Mouse (Mus musculus): ENCODE results near the gene Ubtd2.
A peak's percentile ranks its signal among the peaks of the same experiment; 100 is the strongest.

Ubtd2 gene

DNA sequence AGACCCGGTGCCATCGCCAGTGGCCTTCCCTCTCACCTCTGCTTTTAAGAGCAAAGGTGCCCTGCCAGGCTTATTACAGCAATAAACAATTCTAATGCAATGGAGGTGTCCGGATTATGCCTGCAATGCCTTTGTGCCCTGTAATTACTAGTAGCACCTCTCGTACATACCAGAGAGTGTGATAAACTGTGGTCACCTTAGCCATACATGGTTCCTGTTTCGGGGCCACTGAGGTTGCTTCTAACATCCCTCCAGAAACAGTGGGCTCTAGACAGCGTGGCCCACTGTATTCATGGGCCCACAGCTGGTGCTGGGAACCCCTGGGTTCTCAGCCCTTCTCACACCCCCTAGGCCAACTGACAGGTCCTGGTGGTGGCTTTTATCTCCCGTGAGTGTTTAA, 27.6 kb upstream of the Ubtd2 start:
- Histone ChIP-seq H3K4me1 (replicated peaks; ENCODE audit: low read depth, low read length) (no peaks in the 10 kb centered on the region), H3K9me3 (ENCODE audit: low read length) (no peaks in the 10 kb centered on the region), H3K4me3 (replicated peaks; ENCODE audit: low read length) (no peak overlapping the region), H3K27me3 (ENCODE audit: insufficient read depth, low read length) (peaks cover 5% of the 10 kb centered on the region; the same call in 1 of the 2 replicates), H3K36me3 (ENCODE audit: insufficient read depth, low read length) (peaks cover 6% of the 10 kb centered on the region; the same call in 1 of the 2 replicates)
- TF ChIP-seq NANOG (IDR thresholded peaks at IDR 0.05; ENCODE audit: borderline replicate concordance, low read length), result no peak
- no peak for TF ChIP-seq CTCF (conservative IDR thresholded peaks at IDR 0.05; ENCODE audit: low read length)
- no peak for TF ChIP-seq POU5F1 (IDR thresholded peaks at IDR 0.05; ENCODE audit: borderline replicate concordance, low read length)

DNA sequence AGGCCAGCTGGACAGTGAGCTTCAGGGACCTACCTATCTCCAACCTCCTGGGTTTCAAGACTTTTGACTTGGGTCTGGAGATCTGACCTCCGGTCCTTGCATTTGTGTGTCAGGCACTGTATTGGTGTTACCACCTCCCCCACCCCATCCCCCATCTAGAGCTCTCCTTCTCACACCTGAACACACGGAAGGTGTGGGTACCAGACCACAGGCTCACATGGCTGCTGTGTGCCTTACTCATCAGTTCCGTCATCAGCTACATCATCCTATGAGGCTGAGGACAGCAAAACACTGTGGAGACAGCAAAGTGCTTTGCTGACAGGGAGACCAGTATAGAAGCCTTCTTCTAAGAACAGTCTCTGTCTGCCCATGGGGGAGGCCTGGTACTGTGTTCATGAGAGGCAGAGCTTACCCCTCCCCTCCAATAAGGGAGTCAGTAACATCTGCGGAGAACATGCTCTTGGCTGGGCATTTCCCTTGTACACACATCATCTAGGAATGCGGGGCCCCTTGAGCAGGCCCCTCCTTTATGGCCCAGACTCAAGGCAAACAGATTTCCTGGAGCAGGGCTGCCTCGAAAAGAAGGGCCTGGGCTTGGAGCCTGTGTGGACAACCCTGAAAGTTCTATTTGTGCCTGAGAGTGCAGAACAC, 19.6 kb upstream of the Ubtd2 start:
- H3K27me3 ChIP-seq (ENCODE audit: insufficient read depth, low read length), result no peaks in the 10 kb centered on the region
- no peaks in the 10 kb centered on the region for H3K4me1 ChIP-seq (replicated peaks; ENCODE audit: low read depth, low read length)
- H3K9me3 ChIP-seq (ENCODE audit: low read length), result no peaks in the 10 kb centered on the region
- H3K36me3 ChIP-seq (ENCODE audit: insufficient read depth, low read length), result no peaks in the 10 kb centered on the region
- H3K4me3 ChIP-seq (replicated peaks; ENCODE audit: low read length), result no peak overlapping the region
- TF ChIP-seq CTCF (conservative IDR thresholded peaks at IDR 0.05; ENCODE audit: low read length), result no peak
- TF ChIP-seq POU5F1 (IDR thresholded peaks at IDR 0.05; ENCODE audit: borderline replicate concordance, low read length), result no peak
- TF ChIP-seq NANOG (IDR thresholded peaks at IDR 0.05; ENCODE audit: borderline replicate concordance, low read length), result no peak

DNA sequence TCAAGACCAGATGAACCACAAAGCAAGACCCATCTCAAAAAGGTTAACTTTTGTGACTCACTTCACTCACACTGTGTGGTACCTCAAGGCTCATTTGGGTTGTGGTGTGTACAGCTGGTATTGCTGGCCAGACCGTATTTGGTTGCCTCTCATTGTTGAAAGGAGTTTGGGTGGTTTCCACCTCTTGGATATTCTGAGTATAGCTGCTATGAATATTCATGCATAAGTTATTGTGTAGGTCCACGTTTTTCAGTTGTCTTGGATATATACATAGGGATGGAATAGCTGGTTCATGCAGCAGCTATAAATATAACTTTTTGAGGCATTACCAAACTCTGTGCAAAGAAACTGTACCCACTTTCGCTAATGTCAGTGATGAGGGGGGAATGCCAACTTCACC, 12.6 kb upstream of the Ubtd2 start:
- H3K9me3 ChIP-seq (ENCODE audit: low read length), result no peaks in the 10 kb centered on the region
- 0 out of 2 replicates have a peak, but pooled peaks cover 3% of the 10 kb centered on the region for H3K4me1 ChIP-seq (replicated peaks; ENCODE audit: low read depth, low read length)
- no peak for TF ChIP-seq NANOG (IDR thresholded peaks at IDR 0.05; ENCODE audit: borderline replicate concordance, low read length)
- TF ChIP-seq POU5F1 (IDR thresholded peaks at IDR 0.05; ENCODE audit: borderline replicate concordance, low read length), result no peak
- TF ChIP-seq CTCF (conservative IDR thresholded peaks at IDR 0.05; ENCODE audit: low read length), result no peak
- H3K36me3 ChIP-seq (ENCODE audit: insufficient read depth, low read length), result no peaks in the 10 kb centered on the region
- H3K27me3 ChIP-seq (ENCODE audit: insufficient read depth, low read length), result no peaks in the 10 kb centered on the region
- no peak overlapping the region for H3K4me3 ChIP-seq (replicated peaks; ENCODE audit: low read length)

DNA sequence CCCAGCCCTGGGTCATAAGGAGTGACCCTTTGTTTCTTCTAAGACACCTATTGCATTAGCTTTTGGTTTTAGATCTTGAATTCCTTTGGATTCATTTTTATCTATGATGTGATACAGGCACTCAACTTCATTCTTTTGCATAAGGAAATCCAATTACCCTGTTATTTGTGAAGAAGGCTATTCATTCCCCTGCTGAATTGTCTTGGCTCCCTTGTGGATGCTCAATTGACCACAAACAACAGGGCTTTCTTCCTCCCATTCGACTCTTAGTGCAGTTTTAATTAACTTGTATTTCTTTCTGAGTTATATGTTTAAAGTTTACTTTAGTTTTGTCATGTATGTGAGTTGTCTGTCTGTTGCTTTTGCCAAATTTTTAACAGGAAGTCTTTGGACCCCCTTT, 10.9 kb upstream of the Ubtd2 start:
- Histone ChIP-seq H3K9me3 (ENCODE audit: low read length) (no peaks in the 10 kb centered on the region), H3K4me1 (replicated peaks; ENCODE audit: low read depth, low read length) (0 out of 2 replicates have a peak, but pooled peaks cover 3% of the 10 kb centered on the region), H3K36me3 (ENCODE audit: insufficient read depth, low read length) (no peaks in the 10 kb centered on the region), H3K4me3 (replicated peaks; ENCODE audit: low read length) (no peak overlapping the region), H3K27me3 (ENCODE audit: insufficient read depth, low read length) (no peaks in the 10 kb centered on the region)
- TF ChIP-seq POU5F1 (IDR thresholded peaks at IDR 0.05; ENCODE audit: borderline replicate concordance, low read length), result no peak
- no peak for TF ChIP-seq NANOG (IDR thresholded peaks at IDR 0.05; ENCODE audit: borderline replicate concordance, low read length)
- no peak for TF ChIP-seq CTCF (conservative IDR thresholded peaks at IDR 0.05; ENCODE audit: low read length)

DNA sequence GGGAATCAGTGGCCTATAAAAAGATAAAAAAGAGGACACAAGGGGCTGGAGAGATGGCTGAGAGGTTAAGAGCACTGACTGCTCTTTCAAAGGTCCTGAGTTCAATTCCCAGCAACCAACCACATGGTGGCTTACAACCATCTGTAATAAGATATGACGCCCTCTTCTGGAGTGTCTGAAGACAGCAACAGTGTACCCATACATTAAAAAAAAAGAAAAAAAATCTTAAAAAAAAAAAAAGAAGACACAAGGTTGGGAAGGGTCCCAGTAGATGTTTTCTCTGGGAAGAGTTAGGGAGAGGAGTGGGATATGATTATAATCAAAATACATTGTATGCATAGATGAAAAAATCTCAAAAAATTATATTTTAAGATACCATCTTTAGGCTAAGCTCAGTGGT, 10.0 kb upstream of the Ubtd2 start:
- TF ChIP-seq NANOG (IDR thresholded peaks at IDR 0.05; ENCODE audit: borderline replicate concordance, low read length), result no peak
- no peak for TF ChIP-seq POU5F1 (IDR thresholded peaks at IDR 0.05; ENCODE audit: borderline replicate concordance, low read length)
- 0 out of 2 replicates have a peak, but pooled peaks have one; percentile 14 for TF ChIP-seq CTCF (conservative IDR thresholded peaks at IDR 0.05; ENCODE audit: low read length)
- Histone ChIP-seq H3K9me3 (ENCODE audit: low read length) (no peaks in the 10 kb centered on the region), H3K4me1 (replicated peaks; ENCODE audit: low read depth, low read length) (0 out of 2 replicates have a peak, but pooled peaks cover 3% of the 10 kb centered on the region), H3K27me3 (ENCODE audit: insufficient read depth, low read length) (no peaks in the 10 kb centered on the region), H3K4me3 (replicated peaks; ENCODE audit: low read length) (no peak overlapping the region), H3K36me3 (ENCODE audit: insufficient read depth, low read length) (no peaks in the 10 kb centered on the region)

DNA sequence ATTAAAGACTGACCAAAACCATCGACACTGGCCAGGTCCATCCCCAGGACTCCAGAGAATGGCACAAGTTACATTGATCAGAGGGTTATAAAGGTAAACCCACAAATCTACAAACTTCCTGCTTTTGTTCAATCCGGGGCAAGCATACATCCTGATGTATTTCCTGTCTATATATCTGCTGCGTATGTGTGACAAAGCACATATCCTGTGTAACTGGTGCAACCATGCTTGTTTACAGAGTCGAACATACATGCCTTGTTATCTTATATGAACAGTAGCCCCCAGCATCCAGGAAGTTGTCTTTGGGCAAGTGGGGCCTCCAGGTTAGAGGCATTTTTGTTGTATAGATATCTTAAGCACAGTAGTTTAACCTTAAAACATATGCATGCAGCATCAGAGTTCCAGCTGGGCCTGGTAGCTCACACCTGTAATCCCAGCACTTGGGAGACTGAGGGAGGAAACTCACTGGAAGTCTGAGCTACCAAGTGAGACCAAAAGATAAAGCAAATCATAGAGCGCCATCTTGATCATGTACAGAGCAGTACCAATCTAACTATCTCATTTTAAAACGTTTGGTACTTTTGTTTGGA, 9.4 kb upstream of the Ubtd2 start:
- TF ChIP-seq CTCF (conservative IDR thresholded peaks at IDR 0.05; ENCODE audit: low read length) (no peak), POU5F1 (IDR thresholded peaks at IDR 0.05; ENCODE audit: borderline replicate concordance, low read length) (no peak), NANOG (IDR thresholded peaks at IDR 0.05; ENCODE audit: borderline replicate concordance, low read length) (no peak)
- Histone ChIP-seq H3K4me1 (replicated peaks; ENCODE audit: low read depth, low read length) (0 out of 2 replicates have a peak, but pooled peaks cover 3% of the 10 kb centered on the region), H3K4me3 (replicated peaks; ENCODE audit: low read length) (no peak overlapping the region), H3K27me3 (ENCODE audit: insufficient read depth, low read length) (no peaks in the 10 kb centered on the region), H3K9me3 (ENCODE audit: low read length) (no peaks in the 10 kb centered on the region), H3K36me3 (ENCODE audit: insufficient read depth, low read length) (no peaks in the 10 kb centered on the region)

DNA sequence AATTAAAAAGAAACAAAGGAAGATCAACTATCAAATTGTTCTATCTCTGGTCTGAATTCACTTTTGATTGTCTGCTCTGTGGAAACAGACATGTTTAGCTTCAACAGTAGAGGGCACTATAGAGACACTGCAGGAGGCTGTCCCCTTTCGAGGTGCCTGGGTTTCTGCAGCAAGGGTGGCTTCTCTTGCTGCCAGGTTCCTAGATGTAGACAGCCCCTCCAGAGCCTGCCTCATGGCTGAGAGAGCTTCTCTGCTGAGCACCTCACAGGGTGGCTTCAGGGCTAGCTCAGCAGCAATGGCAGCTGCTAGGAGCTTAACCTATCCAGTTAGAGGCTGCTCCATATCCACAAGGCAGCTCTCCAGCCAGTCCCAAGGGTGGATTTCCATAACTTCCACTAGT, 5.0 kb upstream of the Ubtd2 start:
- TF ChIP-seq CTCF (conservative IDR thresholded peaks at IDR 0.05; ENCODE audit: low read length) (peak; percentile 72), POU5F1 (IDR thresholded peaks at IDR 0.05; ENCODE audit: borderline replicate concordance, low read length) (no peak)

DNA sequence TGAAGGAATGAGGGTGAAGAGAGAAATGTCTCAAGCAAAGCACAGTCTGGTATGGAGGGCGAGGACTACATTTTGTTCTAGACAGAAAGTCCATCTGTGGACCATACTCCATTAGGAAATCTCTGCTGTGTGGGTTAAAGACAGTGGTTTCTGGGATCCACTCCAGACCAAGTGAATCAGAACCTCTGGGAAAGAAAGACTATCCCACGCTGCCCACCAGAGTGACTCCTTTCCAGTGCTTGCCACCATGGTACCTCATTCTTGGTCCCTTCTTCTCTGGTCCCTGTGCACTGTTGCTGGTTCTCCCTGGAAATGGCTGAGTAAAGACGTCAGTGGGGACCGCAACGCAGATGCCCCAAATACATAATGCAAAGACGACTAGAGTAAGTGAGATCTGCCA, 3.9 kb upstream of the Ubtd2 start:
- H3K27me3 ChIP-seq (ENCODE audit: insufficient read depth, low read length), result peaks cover 23% of the 10 kb centered on the region
- no peaks in the 10 kb centered on the region for H3K9me3 ChIP-seq (ENCODE audit: low read length)
- no peak for TF ChIP-seq POU5F1 (IDR thresholded peaks at IDR 0.05; ENCODE audit: borderline replicate concordance, low read length)
- peaks cover 11% of the 10 kb centered on the region for H3K4me1 ChIP-seq (replicated peaks; ENCODE audit: low read depth, low read length)
- no peaks in the 10 kb centered on the region for H3K36me3 ChIP-seq (ENCODE audit: insufficient read depth, low read length)
- H3K4me3 ChIP-seq (replicated peaks; ENCODE audit: low read length), result no peak overlapping the region

More for the DNA sequence above, 5.0 kb upstream of the Ubtd2 start:
- peaks cover 14% of the 10 kb centered on the region for H3K27me3 ChIP-seq (ENCODE audit: insufficient read depth, low read length)
- no peak overlapping the region for H3K4me3 ChIP-seq (replicated peaks; ENCODE audit: low read length)
- H3K9me3 ChIP-seq (ENCODE audit: low read length), result no peaks in the 10 kb centered on the region
- no peaks in the 10 kb centered on the region for H3K36me3 ChIP-seq (ENCODE audit: insufficient read depth, low read length)
- peaks cover 6% of the 10 kb centered on the region for H3K4me1 ChIP-seq (replicated peaks; ENCODE audit: low read depth, low read length)

DNA sequence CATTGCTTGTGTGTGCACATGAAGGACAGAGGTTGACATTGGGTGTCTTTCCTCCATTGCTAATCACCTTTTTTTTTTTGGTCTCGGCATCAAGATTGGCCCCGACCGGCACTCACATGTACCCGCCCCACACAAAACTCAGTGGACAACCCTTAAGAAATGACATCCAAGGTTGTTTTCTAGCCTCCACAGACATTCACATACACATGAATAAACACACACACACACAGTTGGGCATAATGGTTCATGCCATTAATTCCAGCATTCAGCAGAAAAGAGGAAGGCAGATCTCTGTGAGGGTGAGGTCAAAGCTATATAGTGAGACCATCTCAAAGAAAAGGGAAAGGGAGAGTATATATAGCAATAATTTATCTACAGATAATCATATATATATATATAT, 2.4 kb upstream of the Ubtd2 start:
- Histone ChIP-seq H3K36me3 (ENCODE audit: insufficient read depth, low read length) (no peaks in the 10 kb centered on the region), H3K9me3 (ENCODE audit: low read length) (no peaks in the 10 kb centered on the region), H3K4me1 (replicated peaks; ENCODE audit: low read depth, low read length) (peaks cover 16% of the 10 kb centered on the region), H3K27me3 (ENCODE audit: insufficient read depth, low read length) (peaks cover 29% of the 10 kb centered on the region), H3K4me3 (replicated peaks; ENCODE audit: low read length) (no peak overlapping the region)
- TF ChIP-seq CTCF (conservative IDR thresholded peaks at IDR 0.05; ENCODE audit: low read length), result no peak
- TF ChIP-seq NANOG (IDR thresholded peaks at IDR 0.05; ENCODE audit: borderline replicate concordance, low read length), result no peak
- no peak for TF ChIP-seq POU5F1 (IDR thresholded peaks at IDR 0.05; ENCODE audit: borderline replicate concordance, low read length)
